Mouse (Mus musculus) spleen, postnatal 36 days (tissue): ENCODE measurements around the gene Wdr26.

Experiments used
- DNase-seq, 2 experiments: peaks; one replicate each; pipeline ENCODE4 v3.0.0; 2022; ENCODE audit warnings: low spot score in 2 of 2, mixed read lengths in 1 of 2

Gene Wdr26

DNA sequence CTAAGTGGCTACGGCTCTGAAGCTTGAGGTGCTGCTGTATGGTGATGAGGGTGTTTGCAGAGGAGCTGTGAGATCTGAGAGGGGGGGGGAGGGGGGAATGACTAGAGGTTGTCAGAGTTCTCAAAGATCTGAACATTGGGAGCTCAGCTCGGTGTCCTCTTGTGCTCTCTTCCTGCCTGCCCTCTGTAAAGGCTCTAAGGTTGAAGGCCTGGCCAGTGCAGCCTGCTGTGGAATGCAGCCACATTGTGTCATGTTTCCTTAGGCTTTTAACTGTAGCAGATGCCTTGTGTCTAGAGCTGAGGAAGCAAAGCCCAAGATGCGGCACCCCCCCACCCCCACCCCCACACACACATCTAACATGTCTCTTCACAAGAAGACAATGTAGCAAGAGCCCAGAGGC lies 43.4 kb downstream of the Wdr26 start:
- no peak for DNase-seq

DNA sequence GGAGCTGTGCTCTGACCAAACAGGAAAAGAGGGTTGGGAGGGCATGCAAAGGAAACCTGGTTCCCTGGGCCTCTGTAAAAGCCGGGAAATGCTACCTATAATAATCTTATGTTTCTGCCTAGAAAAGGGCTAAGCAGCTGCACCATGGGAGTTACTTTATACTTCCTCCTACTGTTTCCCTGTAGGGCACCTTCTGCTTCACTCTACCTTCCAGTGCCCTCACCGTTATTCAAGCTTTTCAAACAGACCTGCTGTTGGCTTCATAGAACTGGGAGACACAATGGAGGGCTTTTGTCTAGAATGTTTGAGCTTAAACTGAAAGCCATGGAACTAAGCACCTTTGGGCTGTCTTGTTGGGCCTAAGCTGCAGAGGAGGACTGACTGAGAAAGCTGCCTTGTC lies 44.0 kb downstream of the Wdr26 start:
- DNase-seq: no peak

DNA sequence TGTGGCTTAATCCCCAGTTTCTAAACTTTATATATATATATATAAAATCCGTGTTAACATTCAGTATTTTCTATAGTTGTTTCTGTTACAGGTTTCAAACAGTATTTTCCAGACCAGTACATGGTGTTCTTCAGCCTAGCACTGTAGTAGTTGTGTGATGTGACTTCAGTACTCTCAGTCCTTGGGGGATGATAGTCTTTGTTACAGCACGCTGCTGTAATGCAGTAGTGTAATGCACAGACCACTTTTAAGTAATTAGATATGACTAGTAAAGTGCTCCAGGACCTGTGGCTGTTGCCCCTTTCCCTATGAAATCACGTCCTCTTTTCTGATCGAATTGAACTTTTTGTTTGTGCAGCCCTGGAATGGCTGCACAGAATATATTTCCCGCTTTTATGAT lies 60.3 kb downstream of the Wdr26 start:
- DNase-seq: no peak

DNA sequence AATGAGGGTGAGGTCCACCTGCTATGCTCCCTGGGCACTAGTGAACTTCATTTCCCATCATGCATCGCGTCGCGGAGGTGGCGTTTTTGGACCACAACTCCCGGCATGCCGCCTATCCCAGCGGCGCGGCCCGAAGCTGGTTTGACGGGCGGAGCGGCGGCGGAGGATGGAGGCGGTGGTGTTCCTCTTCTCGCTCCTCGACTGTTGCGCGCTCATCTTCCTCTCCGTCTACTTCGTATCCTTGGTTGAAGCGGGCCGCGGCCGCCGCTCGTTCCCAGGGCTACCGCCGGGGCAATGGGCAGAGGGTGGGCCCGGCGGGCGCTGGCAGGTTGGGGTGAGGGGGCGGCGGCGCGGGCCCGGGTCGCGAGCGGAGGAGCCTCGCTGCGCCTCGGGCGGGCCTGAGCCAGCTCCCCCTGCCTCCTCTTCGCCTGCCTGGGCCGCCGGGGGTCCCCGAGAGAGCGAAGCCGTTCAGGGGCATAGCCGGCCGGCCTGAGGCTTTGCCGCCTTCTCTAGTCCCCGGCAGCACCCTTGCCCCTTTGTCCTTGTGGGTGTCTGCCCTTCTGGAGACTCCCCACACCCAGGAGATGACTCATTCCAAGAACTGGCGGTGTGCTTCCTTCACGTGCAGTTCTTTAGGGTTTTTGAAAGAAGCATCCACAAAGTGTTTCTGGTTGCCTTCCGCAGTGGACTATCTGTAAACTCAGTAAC lies 60.8 kb downstream of the Wdr26 start:
- peak; percentile 88 to 92 for DNase-seq

DNA sequence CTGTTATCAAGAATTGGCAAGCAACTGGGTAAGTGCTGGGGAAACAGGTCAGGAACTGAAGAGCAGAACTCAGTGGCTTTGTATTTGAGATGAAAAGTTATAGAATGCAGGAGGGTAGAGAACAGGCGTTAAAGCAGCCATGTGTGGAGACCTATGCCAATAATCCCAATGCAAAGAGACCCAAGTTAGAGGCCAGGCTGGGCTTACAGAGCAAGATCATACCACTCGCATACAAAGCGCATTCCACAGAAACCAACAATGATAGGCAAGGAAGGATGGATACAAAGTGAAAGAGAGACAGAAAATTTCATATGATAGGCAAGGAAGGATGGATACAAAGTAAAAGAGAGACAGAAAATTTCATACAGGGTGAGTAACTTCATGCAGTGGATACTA lies 61.4 kb downstream of the Wdr26 start:
- no peak for DNase-seq

DNA sequence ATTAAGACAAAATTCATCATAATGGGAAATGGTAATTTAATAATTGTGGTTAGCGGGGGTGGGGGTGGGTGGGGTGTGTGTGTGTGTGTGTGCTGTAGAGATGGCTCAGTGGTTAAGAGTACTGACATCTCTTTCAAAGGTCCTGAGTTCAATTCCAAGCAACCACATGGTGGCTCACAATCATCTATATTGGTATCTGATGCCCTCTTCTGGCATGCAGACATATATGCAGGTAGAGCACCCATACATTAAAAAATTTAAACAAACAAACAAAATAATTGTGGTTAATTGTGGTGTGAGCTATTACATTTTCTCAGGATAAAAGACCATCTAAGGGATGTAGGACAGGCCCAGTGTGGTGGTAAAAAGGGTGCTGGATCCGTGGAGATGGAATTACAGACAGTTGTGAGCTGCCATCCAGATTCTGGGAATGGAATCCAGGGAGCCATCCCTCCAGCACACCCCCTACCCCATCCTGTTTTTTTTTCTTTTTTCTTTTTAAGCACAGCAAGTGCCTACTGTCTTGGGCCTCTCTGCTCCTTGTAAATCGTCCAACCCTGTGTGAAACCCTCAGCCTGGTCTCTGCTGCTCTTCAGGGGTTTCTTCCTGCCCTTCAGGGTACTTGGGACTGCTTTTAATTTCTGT lies 62.3 kb downstream of the Wdr26 start:
- no peak for DNase-seq

DNA sequence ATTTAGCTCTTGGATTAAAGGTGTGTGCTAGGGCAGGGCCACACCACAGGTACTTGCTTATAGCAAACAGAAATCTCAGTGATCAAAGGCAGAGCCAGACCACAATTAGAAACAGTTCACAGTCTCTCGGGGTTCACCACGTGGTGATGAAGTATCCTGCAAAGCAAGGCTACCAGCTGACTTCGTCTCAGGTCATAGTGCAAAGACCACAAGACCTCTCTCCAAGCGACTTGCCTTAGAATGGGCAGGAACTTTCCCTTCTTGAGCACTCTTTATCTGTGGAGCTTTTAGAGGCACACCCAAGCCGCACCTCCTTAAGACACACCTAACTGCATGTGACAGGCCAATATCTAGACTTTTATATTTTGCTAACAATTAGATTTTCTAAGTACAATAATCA lies 63.3 kb downstream of the Wdr26 start:
- no peak for DNase-seq

DNA sequence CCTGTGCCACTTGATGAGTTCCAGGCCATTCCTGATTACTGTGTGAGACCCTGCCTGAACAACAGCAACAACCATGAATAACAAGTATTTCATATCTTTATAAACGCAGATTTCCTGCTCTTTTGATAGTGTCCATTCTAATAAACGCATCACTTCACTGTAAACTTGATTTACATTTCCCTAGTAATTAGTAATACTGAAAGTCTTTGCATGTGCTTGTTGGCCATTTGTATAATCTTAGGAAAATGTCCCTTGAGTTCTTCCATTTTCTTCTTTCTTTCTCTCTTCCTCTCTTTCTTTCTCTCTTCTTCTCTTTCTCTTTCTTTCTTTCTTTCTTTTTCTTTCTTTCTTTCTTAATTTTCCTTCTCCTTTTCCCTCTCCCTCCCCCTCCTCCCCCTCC lies 65.6 kb downstream of the Wdr26 start:
- DNase-seq: no peak

DNA sequence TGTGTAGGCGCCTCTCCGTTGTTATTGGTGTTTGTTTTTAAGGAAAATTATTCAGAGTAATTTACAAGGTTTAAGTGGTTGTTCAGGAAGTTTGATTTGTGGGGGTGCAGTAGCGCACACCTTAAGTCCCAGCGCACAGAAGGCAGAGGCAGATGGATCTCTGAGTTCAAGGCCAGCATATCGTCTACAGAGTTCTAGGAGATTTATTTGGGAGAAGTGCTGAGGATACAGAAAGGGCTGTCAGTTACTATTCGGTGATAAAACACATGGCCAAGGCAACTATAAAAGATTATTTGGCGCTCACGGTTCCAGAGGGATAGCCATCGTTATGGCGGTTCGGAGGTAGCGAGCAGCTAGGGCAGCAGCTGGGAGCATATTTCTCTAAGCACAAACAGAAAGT lies 66.8 kb downstream of the Wdr26 start:
- no peak for DNase-seq

DNA sequence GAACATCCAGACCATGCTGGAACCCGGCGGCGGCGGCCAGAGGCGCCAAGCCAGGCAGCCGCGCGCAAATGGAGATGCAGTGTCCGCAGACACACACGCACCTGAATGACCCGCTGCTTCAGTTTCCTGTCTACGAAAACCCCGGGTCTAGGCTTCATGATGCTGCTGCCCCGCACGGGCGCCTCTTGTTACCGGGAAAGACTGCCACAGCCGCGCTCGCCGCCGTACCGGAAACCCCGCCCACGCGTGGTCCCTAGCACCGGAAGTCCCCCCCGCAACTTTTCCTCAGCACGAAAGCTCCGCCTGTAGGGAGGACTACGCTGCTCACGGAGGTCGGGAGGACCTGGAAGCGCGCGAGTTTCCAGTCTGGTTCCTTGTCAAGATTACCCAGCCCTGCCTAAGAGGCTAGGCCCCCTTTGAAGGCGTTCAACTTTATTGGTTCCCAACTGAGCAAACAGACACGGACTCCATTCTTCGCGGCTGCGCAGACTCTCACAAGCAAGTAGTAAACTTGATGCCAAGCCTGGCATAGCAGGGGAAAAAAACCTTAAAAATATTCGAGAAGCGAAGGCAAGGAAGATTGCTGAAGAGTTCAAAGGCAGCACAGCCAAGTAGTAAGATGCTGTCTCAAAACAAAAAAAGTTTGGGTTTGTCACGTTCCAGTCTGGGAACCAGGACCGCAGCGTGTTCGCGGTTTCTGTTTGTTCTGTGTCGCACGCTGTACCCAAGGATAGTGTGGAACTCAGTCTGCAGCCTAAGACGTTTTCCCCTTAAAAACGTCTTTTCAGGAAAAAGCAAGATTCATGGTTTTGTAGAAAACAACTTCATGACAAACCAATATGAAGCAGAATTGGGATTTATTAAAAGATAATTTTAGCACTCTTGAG lies 67.6 kb downstream of the Wdr26 start, which contains the start of the genes Nvl and Cnih4:
Gene Nvl (minus strand): TSS at position 255 of the 887 bp plus-strand sequence.
Gene Cnih4 (plus strand): TSS at position 744 of the 887 bp plus-strand sequence.
- DNase-seq: peak; percentile 85 to 86

DNA sequence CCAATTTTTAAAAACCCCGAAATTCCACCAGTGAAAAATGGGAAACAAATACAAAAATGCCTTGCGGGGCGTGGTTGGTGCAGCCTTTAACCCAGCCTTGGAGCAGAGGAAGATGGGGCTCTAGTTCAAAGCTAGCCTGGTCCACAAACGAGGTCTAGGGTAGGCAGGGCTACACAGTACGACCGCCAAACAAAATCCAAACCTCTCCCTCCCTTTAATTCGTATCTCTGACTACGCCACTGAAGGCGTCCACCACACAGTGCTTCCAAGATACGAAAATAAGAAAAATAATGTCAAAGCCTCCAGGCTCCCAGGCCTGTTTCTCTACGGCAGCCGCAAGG lies 68.2 kb downstream of the Wdr26 start:
- DNase-seq: no peak

DNA sequence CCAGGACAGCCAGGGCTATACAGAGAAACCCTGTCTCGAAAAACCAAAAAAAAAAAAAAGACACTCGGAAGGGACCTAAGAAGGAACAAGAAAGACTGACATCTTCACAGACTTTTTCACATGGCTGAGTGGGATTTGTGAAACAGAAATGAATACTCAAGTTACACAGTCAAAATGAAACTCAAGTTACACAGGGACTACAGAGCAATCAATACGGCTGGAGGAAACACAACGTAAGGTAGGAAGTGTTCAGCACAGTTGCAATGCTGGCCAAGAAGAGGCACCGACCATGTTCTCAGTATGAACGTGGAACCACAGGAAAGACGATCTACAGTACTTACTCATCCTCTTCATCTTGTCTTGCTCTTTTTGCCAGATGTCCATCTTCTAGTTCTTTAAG lies 73.1 kb downstream of the Wdr26 start:
- DNase-seq: no peak

DNA sequence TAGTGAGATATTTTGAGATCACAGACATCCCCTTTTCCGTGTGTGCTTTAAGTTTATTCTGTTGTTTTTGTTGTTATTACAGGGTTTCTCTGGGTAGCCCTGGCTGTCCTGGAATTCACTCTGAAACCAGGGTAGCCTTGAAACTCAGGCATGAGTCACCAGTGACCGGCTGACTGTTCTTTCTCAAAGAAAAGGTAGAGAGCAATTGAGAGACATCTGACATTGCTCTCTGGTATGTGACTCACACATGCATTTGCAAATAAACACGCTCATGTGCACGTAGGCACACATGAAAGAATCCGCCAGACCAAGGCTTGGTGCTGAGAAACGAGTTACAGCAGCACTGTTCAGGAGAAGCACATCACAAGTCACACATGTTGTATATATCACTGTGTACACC lies 79.9 kb downstream of the Wdr26 start:
- DNase-seq: no peak

DNA sequence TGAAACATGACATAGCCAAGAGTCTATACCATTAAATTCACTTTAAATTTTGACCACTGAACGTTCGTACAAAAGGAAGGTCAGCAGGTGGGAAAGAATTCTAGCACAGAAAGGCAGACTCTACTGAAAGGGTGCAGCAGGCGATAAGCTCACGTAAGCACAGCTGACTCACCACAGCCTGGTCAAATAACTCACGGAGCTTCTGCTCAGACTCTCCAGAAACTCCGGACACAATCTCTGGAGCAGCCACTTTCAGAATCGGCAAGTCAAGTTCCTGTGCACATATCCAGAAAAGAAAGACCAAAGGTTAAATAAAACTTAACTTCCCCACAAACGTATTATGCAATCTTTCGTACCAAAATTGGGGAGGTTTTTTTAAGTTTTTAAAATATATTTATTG lies 85.0 kb downstream of the Wdr26 start:
- DNase-seq: no peak

DNA sequence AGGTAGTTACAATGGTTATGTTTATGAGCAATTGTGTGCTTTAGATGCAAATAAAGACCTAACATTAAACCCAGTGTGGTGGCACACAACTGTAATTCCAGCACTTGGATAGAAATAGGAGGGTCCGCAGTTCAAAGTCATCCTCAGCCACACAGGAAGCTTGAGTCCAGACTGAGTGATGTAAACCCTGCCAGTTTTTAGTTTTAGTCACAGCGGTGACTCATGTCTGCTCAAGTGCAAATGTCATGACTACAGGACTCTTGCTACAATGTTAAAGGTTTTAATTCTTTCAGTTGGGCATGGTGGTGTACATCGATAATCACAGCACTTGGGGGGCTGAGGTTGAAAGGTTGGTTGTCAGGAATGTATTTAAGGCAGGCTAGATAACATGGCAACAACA lies 85.9 kb downstream of the Wdr26 start:
- DNase-seq: no peak

DNA sequence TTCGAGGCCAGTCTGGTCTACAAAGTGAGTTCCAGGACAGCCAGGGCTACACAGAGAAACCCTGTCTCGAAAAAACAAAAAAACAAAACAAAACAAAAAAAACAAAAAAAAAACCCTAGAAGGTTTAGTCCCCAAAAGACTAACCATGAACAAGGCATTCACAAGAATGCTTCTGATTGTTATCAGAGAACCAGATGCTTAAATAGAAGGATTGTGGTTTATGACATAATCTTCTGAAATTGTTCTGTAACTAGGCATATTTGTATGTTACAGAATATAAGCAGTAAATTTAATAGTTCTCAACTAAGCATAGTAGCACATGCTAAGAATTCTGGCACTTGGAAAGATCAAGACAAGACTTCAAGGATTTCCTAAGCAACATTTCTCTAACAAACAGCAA lies 87.7 kb downstream of the Wdr26 start:
- DNase-seq: no peak
